Mouse (Mus musculus) neural tube, embryonic 15.5 days (tissue): ENCODE results near the gene Tmem123. TPM values are rescaled to one million over a fixed set of nuclear protein-coding genes. Genes with fewer than 3 reads are reported as not detected.

ENCODE experiments used
- ATAC-seq: fragments of 200-750 bp; cut with Nextera tagmentation; 2 replicates; pipeline ENCODE4 v1.8.0; 2017; ENCODE audit warnings: mild to moderate bottlenecking, moderate TSS enrichment, moderate library complexity; ENCODE audit not compliant: low FRiP score
- H3K27ac ChIP-seq: fragments of 300-500 bp; sonication (generic); replicated peaks from 2 replicates; pipeline ENCODE4 v1.5.1; 2015; ENCODE audit warnings: mild to moderate bottlenecking, inconsistent platforms
- H3K27me3 ChIP-seq: fragments of 300-500 bp; sonication (generic); replicated peaks from 2 replicates; pipeline ENCODE4 v1.6.1; 2015; ENCODE audit warnings: inconsistent platforms
- H3K36me3 ChIP-seq: fragments of 300-500 bp; sonication (generic); 2 replicates; pipeline ENCODE4 v1.6.1; 2015; ENCODE audit warnings: inconsistent platforms
- H3K4me1 ChIP-seq: fragments of 300-500 bp; sonication (generic); 2 replicates; pipeline ENCODE4 v1.6.1; 2015; ENCODE audit warnings: inconsistent platforms
- H3K4me2 ChIP-seq: fragments of 300-500 bp; sonication (generic); 2 replicates; pipeline ENCODE4 v1.6.1; 2015; ENCODE audit warnings: inconsistent platforms, mild to moderate bottlenecking, moderate library complexity
- H3K4me3 ChIP-seq: fragments of 300-500 bp; sonication (generic); replicated peaks from 2 replicates; pipeline ENCODE4 v1.5.1; 2015; ENCODE audit warnings: mild to moderate bottlenecking, inconsistent platforms
- H3K9ac ChIP-seq: fragments of 300-500 bp; sonication (generic); replicated peaks from 2 replicates; pipeline ENCODE4 v1.6.1; 2015; ENCODE audit warnings: mild to moderate bottlenecking, inconsistent platforms
- H3K9me3 ChIP-seq: fragments of 300-500 bp; sonication (generic); replicated peaks from 2 replicates; pipeline ENCODE4 v1.6.1; 2016; ENCODE audit warnings: inconsistent platforms
- WGBS: fragments of 180-500 bp; shearing (Covaris S2); methylation state at CpG from one replicate; pipeline ENCODE4 v1.1.7; 2015; ENCODE audit warnings: mixed read lengths; 5-methylcytosine and 5-hydroxymethylcytosine counted together
- polyA plus RNA-seq: library from polyadenylated mRNA; unstranded; fragments of >200 nt; fragmentation: Nextera tagmentation; extraction: Ambion mirVana; gene quantifications from 2 replicates; pipeline ENCODE4 v1.2.1, GENCODE M21; 2015

The Tmem123 gene
- polyA plus RNA-seq, 1 experiment from 2014 or later: 13.5 TPM

DNA sequence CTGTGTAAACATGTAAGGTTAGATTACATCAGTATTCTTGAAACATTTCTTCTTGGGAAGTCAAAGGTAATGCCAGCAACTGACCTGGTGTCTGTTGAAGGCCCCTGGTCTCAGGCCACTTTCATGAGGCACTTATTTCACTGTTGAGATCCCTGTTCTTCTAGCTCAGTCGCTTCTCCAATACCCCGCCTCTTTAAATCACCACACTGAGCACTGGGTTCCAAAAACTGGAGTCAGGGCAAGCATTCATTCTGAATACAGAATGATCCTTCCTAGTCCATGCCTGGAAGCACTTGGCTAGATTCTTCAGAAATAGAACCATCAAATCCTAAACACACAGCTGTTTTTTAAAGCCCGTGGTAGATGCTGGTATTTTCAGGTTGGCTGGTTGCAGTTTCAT, 1.1 kb upstream of the Tmem123 start:
- no peak overlapping the region for H3K4me2 ChIP-seq
- peaks cover 11% of the 10 kb centered on the region for H3K27me3 ChIP-seq
- H3K4me3 ChIP-seq: no peak overlapping the region
- no peak overlapping the region for H3K9ac ChIP-seq
- WGBS: 91% methylated on average over 3 of the region's 3 CpGs
- H3K27ac ChIP-seq: no peak overlapping the region
- H3K9me3 ChIP-seq: 0 out of 2 replicates have a peak, but pooled peaks cover 3% of the 10 kb centered on the region
- ATAC-seq: no peak
- no peaks in the 10 kb centered on the region for H3K36me3 ChIP-seq
- peaks cover 17% of the 10 kb centered on the region for H3K4me1 ChIP-seq

GRCm38 (mm10) chr9:7764463-7764871, 626 bp downstream of the Tmem123 start:
- Histone ChIP-seq H3K9ac (peak overlapping the region; percentile 73), H3K27me3 (peaks cover 11% of the 10 kb centered on the region), H3K4me2 (peak overlapping the region; percentile 79), H3K4me1 (peaks cover 20% of the 10 kb centered on the region), H3K27ac (peak overlapping the region; percentile 69), H3K9me3 (no peaks in the 10 kb centered on the region), H3K36me3 (no peaks in the 10 kb centered on the region), H3K4me3 (peak overlapping the region; percentile 78)
- ATAC-seq: peak; percentile 38; the same call in 1 of the 2 replicates
- WGBS: under 1% methylated on average over 14 of the region's 14 CpGs

DNA sequence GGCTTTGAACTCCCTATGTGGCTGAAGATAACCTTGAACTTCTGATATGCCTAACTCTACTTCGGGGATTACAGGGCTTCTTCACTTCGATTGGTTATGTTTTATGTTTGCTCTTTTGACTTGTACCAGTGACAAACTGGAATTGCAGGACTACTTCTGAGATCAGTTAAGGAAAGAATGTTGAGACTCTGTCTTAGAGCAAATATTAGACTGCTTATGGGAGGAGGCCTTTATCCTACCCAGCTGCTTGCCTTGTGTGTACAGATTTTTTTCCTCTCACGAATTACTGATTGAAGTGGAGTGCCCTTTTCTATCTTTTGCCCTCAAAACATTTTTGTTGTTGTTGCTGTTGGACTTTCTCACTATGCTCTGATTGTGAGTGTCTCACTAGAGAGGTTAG, 1.4 kb downstream of the Tmem123 start:
- peak overlapping the region; percentile 78; the same call in 1 of the 2 replicates for H3K4me3 ChIP-seq
- peaks cover 20% of the 10 kb centered on the region for H3K4me1 ChIP-seq
- no peak overlapping the region for H3K27ac ChIP-seq
- H3K36me3 ChIP-seq: no peaks in the 10 kb centered on the region
- H3K4me2 ChIP-seq: peak overlapping the region; percentile 79
- no peak for ATAC-seq
- 76% methylated on average over 3 of the region's 3 CpGs for WGBS
- H3K9ac ChIP-seq: no peak overlapping the region
- peaks cover 11% of the 10 kb centered on the region for H3K27me3 ChIP-seq
- no peaks in the 10 kb centered on the region for H3K9me3 ChIP-seq

GRCm38 (mm10) chr9:7766582-7766981, 2.7 kb downstream of the Tmem123 start:
- H3K9me3 ChIP-seq: no peaks in the 10 kb centered on the region

GRCm38 (mm10) chr9:7767526-7767925, 3.7 kb downstream of the Tmem123 start:
- no peak overlapping the region for H3K27ac ChIP-seq
- WGBS: 18% methylated on average over 2 of the region's 2 CpGs

More at GRCm38 (mm10) chr9:7766582-7766981, 2.7 kb downstream of the Tmem123 start:
- Histone ChIP-seq H3K9ac (no peak overlapping the region), H3K27me3 (peaks cover 10% of the 10 kb centered on the region), H3K4me2 (no peak overlapping the region), H3K27ac (no peak overlapping the region), H3K4me1 (peaks cover 20% of the 10 kb centered on the region), H3K36me3 (no peaks in the 10 kb centered on the region), H3K4me3 (no peak overlapping the region)
- no peak for ATAC-seq
- 74% methylated on average over 3 of the region's 3 CpGs for WGBS

DNA sequence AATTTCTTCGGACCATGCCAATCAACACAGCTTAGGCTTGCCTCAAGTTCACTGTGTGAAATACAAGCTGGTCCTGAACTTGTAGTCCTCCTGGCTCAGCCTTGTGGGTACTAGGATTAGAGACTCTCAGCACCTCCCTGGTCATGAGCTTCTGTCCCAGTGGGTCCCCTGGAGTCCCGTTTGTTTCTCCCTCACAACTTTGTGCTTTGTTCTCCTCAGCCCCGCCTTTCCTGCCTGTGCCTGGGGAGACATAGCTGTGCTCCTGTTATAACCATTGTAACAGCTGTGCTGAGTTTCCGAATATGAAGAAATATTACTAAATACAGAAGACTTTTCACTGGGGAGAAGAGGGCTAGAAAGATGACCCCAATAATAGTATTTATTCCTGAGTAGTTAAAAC, 5.2 kb downstream of the Tmem123 start:
- Histone ChIP-seq H3K4me1 (peaks cover 15% of the 10 kb centered on the region), H3K4me3 (no peak overlapping the region), H3K27ac (no peak overlapping the region), H3K4me2 (no peak overlapping the region), H3K9ac (no peak overlapping the region), H3K36me3 (no peaks in the 10 kb centered on the region), H3K9me3 (no peaks in the 10 kb centered on the region), H3K27me3 (no peaks in the 10 kb centered on the region)
- no peak for ATAC-seq
- WGBS: 61% methylated on average over 4 of the region's 4 CpGs

More at GRCm38 (mm10) chr9:7767526-7767925, 3.7 kb downstream of the Tmem123 start:
- Histone ChIP-seq H3K36me3 (no peaks in the 10 kb centered on the region), H3K9me3 (no peaks in the 10 kb centered on the region), H3K4me3 (no peak overlapping the region), H3K4me2 (no peak overlapping the region), H3K9ac (no peak overlapping the region), H3K4me1 (peaks cover 20% of the 10 kb centered on the region), H3K27me3 (peaks cover under 1% of the 10 kb centered on the region; the same call in 1 of the 2 replicates)
- no peak for ATAC-seq

- H3K27me3 ChIP-seq: no peaks in the 10 kb centered on the region
- ATAC-seq: no peak
- H3K9me3 ChIP-seq: no peaks in the 10 kb centered on the region
- 94% methylated on average over 5 of the region's 5 CpGs for WGBS
- H3K4me3 ChIP-seq: no peak overlapping the region
- no peak overlapping the region for H3K27ac ChIP-seq
- peaks cover 14% of the 10 kb centered on the region for H3K4me1 ChIP-seq
- no peaks in the 10 kb centered on the region for H3K36me3 ChIP-seq
- H3K9ac ChIP-seq: no peak overlapping the region
- no peak overlapping the region for H3K4me2 ChIP-seq
These were observed 5.7 kb downstream of the Tmem123 start for GRCm38 (mm10) chr9:7769491-7769890.

DNA sequence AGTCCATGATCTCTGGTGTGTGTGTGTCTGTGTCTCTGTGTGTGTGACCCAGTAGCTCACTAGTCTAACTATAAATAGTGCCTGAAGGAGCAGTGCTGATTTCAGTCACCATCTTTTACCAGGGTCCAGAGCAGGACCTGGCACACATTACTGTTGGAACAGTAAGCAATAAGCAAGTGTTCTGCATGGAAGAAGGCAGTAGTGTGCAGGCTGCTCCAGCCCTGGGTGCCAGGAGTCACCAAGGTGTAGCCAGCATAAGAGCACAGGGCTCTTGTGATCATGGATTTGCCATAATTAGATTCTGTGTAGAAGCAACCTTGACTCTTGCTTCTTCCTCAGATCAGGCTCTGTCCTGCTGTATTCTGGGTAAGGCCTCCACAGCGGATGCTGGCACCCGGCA, 8.5 kb downstream of the Tmem123 start:
- peaks cover 7% of the 10 kb centered on the region; the same call in 1 of the 2 replicates for H3K4me1 ChIP-seq
- H3K27ac ChIP-seq: no peak overlapping the region
- H3K9ac ChIP-seq: no peak overlapping the region
- 86% methylated on average over 2 of the region's 2 CpGs for WGBS
- no peak for ATAC-seq
- H3K4me3 ChIP-seq: no peak overlapping the region
- H3K36me3 ChIP-seq: no peaks in the 10 kb centered on the region
- H3K27me3 ChIP-seq: no peaks in the 10 kb centered on the region
- no peak overlapping the region for H3K4me2 ChIP-seq
- H3K9me3 ChIP-seq: no peaks in the 10 kb centered on the region

- H3K4me2 ChIP-seq: no peak overlapping the region
- no peak for ATAC-seq
- H3K36me3 ChIP-seq: no peaks in the 10 kb centered on the region
- no peak overlapping the region for H3K27ac ChIP-seq
- H3K9ac ChIP-seq: no peak overlapping the region
- H3K4me1 ChIP-seq: peaks cover 1% of the 10 kb centered on the region; the same call in 1 of the 2 replicates
- H3K4me3 ChIP-seq: no peak overlapping the region
- H3K27me3 ChIP-seq: no peaks in the 10 kb centered on the region
- WGBS: 75% methylated on average over 4 of the region's 4 CpGs
- H3K9me3 ChIP-seq: no peaks in the 10 kb centered on the region
These were observed 9.1 kb downstream of the Tmem123 start for GRCm38 (mm10) chr9:7772773-7773454.

- H3K9ac ChIP-seq: no peak overlapping the region
- H3K36me3 ChIP-seq: no peaks in the 10 kb centered on the region
- 96% methylated on average over 5 of the region's 5 CpGs for WGBS
- H3K27me3 ChIP-seq: no peaks in the 10 kb centered on the region
- no peaks in the 10 kb centered on the region for H3K4me1 ChIP-seq
- ATAC-seq: no peak
- H3K9me3 ChIP-seq: no peaks in the 10 kb centered on the region
- H3K27ac ChIP-seq: no peak overlapping the region
- H3K4me3 ChIP-seq: no peak overlapping the region
- H3K4me2 ChIP-seq: no peak overlapping the region
These were observed 9.8 kb downstream of the Tmem123 start for GRCm38 (mm10) chr9:7773686-7774085.

- Histone ChIP-seq H3K4me1 (no peaks in the 10 kb centered on the region), H3K36me3 (no peaks in the 10 kb centered on the region), H3K4me2 (no peak overlapping the region), H3K27me3 (no peaks in the 10 kb centered on the region), H3K9me3 (no peaks in the 10 kb centered on the region), H3K27ac (no peak overlapping the region), H3K9ac (no peak overlapping the region), H3K4me3 (no peak overlapping the region)
- WGBS: 92% methylated on average over 10 of the region's 10 CpGs
- no peak for ATAC-seq
These were observed 10.7 kb downstream of the Tmem123 start for GRCm38 (mm10) chr9:7774538-7774937.

DNA sequence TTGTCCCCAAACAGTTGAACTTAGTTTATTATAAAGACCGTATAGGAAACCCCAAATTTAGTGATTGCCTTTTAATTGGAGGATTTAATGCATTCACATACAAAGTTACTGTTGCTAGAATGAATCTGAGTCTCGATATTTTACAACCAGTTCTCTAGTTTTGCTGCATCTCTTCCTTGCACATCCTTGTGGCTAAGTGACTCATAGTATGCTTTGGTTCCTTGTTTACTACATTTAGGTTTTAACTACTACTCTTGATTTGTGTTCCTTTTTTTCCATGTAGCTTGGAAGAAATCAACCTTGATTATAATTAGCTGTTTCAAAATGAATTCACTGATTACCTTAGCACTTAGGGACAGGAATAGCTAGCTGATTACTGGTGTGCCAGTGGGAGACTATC, 11.2 kb downstream of the Tmem123 start:
- Histone ChIP-seq H3K4me3 (no peak overlapping the region), H3K27me3 (no peaks in the 10 kb centered on the region), H3K27ac (no peak overlapping the region), H3K4me2 (no peak overlapping the region), H3K4me1 (no peaks in the 10 kb centered on the region), H3K9me3 (no peaks in the 10 kb centered on the region), H3K36me3 (no peaks in the 10 kb centered on the region), H3K9ac (no peak overlapping the region)
- ATAC-seq: no peak
- WGBS: 94% methylated on average over 2 of the region's 2 CpGs
